Mouse (Mus musculus): ENCODE data around the gene Isy1. TPM values are rescaled to one million over a fixed set of nuclear protein-coding genes. Genes with fewer than 3 reads are reported as not detected.

The Isy1 gene
- 10 to 100 TPM; 18.7 to 31.5 TPM for total RNA-seq (2023)

DNA sequence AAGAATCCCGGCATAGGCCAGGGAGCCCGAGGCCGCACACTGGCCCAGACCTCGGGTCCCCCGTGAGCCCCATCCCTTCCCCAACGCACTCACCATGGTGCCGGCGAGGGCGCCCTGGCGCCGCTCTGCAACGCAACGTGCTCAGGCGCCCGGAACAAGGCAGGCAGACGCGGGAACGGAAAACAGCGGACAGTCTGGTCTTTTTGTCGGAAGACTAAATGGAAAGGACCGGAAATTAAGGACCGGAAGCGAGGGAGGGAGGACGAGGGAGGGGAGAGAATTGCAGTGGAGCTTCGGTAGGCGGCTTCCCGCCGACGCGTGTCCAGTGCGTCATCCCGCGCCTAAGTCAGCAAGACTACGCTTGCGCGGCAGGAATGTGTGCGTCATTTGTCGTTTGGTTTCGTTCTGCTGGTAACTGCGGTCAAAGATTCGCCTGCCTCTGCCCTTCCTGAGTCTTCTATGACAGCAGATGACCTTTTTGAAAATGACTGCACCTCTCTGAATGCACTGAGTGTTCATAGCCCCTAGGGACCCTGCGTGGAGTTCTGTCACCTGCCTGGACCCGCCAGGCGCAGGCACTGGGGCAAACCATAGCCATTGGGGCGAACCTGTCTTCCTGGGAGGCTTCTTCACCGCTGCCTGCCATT is at the start of gene Isy1:
Isy1 (minus strand) TSS at position 248 of the 647 bp plus-strand sequence.

DNA sequence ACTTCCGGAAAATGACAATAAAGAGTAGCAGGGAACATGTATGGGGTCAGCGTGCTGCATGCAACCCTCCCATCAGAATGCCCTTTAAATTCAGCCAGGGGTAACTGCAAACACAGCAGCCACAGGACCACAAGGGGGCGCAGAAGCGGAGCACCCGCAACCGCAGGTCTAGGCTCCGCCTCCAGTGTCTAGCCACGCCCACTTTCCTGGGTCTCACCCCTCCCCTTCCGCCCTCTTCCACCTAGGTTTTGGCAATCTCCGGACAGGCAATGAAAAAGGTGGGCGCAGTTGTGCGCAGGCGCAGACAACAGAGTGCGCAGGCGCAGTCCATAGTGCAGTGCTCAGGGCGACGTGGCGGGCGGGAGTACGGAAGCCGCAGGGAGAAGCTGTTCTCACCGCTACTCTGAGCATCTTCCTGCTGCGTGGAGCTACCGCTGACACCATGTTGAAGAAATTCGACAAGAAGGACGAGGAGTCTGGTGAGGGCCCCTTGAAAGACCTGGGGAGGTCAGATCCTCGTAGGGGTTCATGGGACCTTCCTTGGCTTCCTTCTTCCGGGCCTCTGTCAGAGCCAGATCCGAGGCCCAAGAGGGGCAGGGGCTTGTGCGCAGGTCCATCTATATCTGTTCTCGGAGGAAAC is 49.1 kb upstream of the Isy1 start, which contains the start of gene Copg1:
Copg1 (plus strand) TSS at position 221 of the 640 bp plus-strand sequence.

GRCm38 (mm10) chr6:87850900-87851614 is 12.5 kb upstream of the Isy1 start, which contains the start of gene Cnbp:
Gene Cnbp (minus strand): TSS chr6:87851106.

GRCm38 (mm10) chr6:87835695-87836094 is 2.9 kb downstream of the Isy1 start, which contains the start of gene Gm45140:
Gene Gm45140 (minus strand): TSS chr6:87835795.

GRCm38 (mm10) chr6:87811675-87812338 is 26.8 kb downstream of the Isy1 start, which contains the start of gene Rab43:
Gene Rab43 (minus strand): TSS chr6:87812164.

DNA sequence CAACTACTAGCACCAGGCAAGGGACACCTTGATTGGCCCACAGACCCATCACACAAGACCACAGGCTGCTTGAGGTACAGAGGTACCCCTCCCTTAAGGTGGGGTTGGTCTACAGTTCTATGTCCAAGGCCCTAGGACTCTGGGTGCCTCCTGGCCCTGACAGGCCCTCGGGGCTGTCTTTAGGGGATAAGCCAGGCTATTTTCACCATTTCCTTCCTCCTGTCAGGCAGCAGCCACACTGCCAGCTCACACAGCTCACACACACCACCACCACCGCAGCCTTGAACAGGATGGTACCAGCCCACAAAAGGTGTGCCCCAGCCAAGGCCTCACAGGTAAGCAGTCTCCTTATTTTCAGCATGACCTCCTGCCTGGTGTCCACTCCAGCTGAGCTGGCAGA is 60.8 kb downstream of the Isy1 start, which contains the start of gene Gp9:
Gp9 (plus strand) TSS at position 231 of the 400 bp plus-strand sequence.

Other genes starting within 250 kb of the Isy1 start
- under 1 TPM; 0.11 to 0.24 TPM for gene Prokr1, start 248.1 kb downstream of the Isy1 start, total RNA-seq (2023)
- gene Aplf, start 166.6 kb downstream of the Isy1 start, total RNA-seq (2023): 1 to 10 TPM; 4.2 to 4.6 TPM
- gene Efcc1, start 107.9 kb downstream of the Isy1 start, total RNA-seq (2023): not detected
- 1 to 10 TPM; 2.7 to 4.9 TPM for gene Gp9, start 60.7 kb downstream of the Isy1 start, total RNA-seq (2023)
- 10 to 100 TPM; 63.6 to 67.9 TPM for gene Rab43, start 26.6 kb downstream of the Isy1 start, total RNA-seq (2023)
- gene Gm45140, start 3.0 kb downstream of the Isy1 start, total RNA-seq (2023): 1 to 10 TPM; 5.4 to 6.4 TPM
- gene Cnbp, start 12.3 kb upstream of the Isy1 start, total RNA-seq (2023): 100 to 1,000 TPM; 124 to 144 TPM
- 10 to 100 TPM; 57.9 to 58.7 TPM for gene Copg1, start 49.0 kb upstream of the Isy1 start, total RNA-seq (2023)
- 10 to 100 TPM; 12.6 to 13.9 TPM for gene Hmces, start 75.1 kb upstream of the Isy1 start, total RNA-seq (2023)
- gene H1fx, start 142.8 kb upstream of the Isy1 start, total RNA-seq (2023): 1 to 10 TPM; 2.2 to 2.3 TPM
- 100 to 1,000 TPM; 322 to 363 TPM for gene Rab7, start 206.5 kb upstream of the Isy1 start, total RNA-seq (2023)
- 100 to 1,000 TPM; 122 to 131 TPM for gene Rpn1, start 245.7 kb upstream of the Isy1 start, total RNA-seq (2023)